In the genomic region with DNA sequence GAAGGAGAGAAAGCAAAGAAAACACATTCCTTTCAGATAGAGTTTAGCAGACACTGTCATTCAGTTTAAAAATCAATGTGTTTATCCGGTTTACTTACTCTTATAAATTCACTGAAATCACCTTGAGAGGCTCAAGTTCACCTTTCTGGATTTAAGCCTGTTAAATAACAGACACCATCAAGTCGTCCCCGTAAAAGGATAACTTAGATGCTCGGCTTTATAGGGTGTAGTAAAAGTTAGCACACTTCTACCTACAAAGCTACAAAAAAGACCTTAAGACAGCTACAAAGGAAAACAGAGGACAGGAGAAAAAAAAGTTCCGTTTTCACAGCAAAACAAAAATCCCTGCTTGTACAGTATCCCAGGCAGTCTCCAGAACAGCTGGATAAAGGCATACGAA, we compare ENCODE assay signal across 11 mouse cellular contexts.
A peak's percentile ranks its signal among the peaks of the same experiment; 100 is the strongest.
DNase-seq lines count a peak whose midpoint lies in the region; ATAC-seq lines count a peak whose summit lies in the region.
"Had no signal": no experiment of that assay in that cellular context is flagged by ENCODE, and none has a peak within 500 bp of the region (broad histone marks: within the 10 kb centered on the region; RNA-seq: fewer than 3 reads in every experiment).

No protein-coding gene starts in this region.

- no peaks in the 10 kb centered on the region for H3K36me3 ChIP-seq in kidney, embryonic 15.5 days
- no peaks in the 10 kb centered on the region for H3K36me3 ChIP-seq in embryonic facial prominence, embryonic 13.5 days
- no peaks in the 10 kb centered on the region for H3K36me3 ChIP-seq in hindbrain, embryonic 14.5 days (replicated peaks; ENCODE audit: control insufficient read depth, insufficient read depth)
- H3K36me3 ChIP-seq in midbrain, embryonic 15.5 days (replicated peaks) = no peaks in the 10 kb centered on the region
- H3K36me3 ChIP-seq: intestine, embryonic 15.5 days; stomach, embryonic 15.5 days had no signal

- no peak overlapping the region for H3K27ac ChIP-seq in kidney, embryonic 15.5 days
- peak overlapping the region; percentile 83 for H3K27ac ChIP-seq in embryonic facial prominence, embryonic 13.5 days
- peak overlapping the region; percentile 100 for H3K27ac ChIP-seq in hindbrain, embryonic 14.5 days
- H3K27ac ChIP-seq in midbrain, embryonic 15.5 days = peak overlapping the region; percentile 98
- H3K27ac ChIP-seq: intestine, embryonic 15.5 days had no signal

- H3K4me3 ChIP-seq in kidney, embryonic 15.5 days (replicated peaks) = no peak overlapping the region
- H3K4me3 ChIP-seq in embryonic facial prominence, embryonic 13.5 days = peak overlapping the region; percentile 21; the same call in 1 of the 2 replicates
- peak overlapping the region; percentile 55 for H3K4me3 ChIP-seq in hindbrain, embryonic 14.5 days (replicated peaks; ENCODE audit: low read length)
- H3K4me3 ChIP-seq in midbrain, embryonic 15.5 days = peak overlapping the region; percentile 48
- H3K4me3 ChIP-seq: erythroblast, embryonic 14.5 days; intestine, embryonic 15.5 days had no signal

- no peaks in the 10 kb centered on the region for H3K9me3 ChIP-seq in kidney, embryonic 15.5 days (replicated peaks)
- H3K9me3 ChIP-seq in embryonic facial prominence, embryonic 13.5 days = no peaks in the 10 kb centered on the region
- H3K9me3 ChIP-seq in hindbrain, embryonic 14.5 days (ENCODE audit: control insufficient read depth, low read length) = no peaks in the 10 kb centered on the region
- no peaks in the 10 kb centered on the region for H3K9me3 ChIP-seq in midbrain, embryonic 15.5 days
- H3K9me3 ChIP-seq: intestine, embryonic 15.5 days; stomach, embryonic 15.5 days had no signal

- DNase-seq in kidney, postnatal 10 days = no peak
- peak; percentile 60 for DNase-seq in hindbrain, embryonic 14.5 days (ENCODE audit: low spot score)
- no peak for DNase-seq in yolk sac, embryonic 10.5 days (ENCODE audit: low spot score)
- DNase-seq in left cerebral cortex, postnatal 10 days (ENCODE audit: extremely low spot score in 1 of 2, low spot score in 2 of 2) = no peak
- no peak for DNase-seq in embryo, embryonic 9.5 days (ENCODE audit: extremely low spot score)

- no peak overlapping the region for H3K9ac ChIP-seq in kidney, embryonic 15.5 days
- 0 out of 2 replicates have a peak overlapping the region, but pooled peaks have one; percentile 55 for H3K9ac ChIP-seq in embryonic facial prominence, embryonic 13.5 days
- peak overlapping the region; percentile 99 for H3K9ac ChIP-seq in hindbrain, embryonic 14.5 days
- peak overlapping the region; percentile 61 for H3K9ac ChIP-seq in midbrain, embryonic 15.5 days
- H3K9ac ChIP-seq: intestine, embryonic 15.5 days; stomach, embryonic 15.5 days had no signal

- no peak for ATAC-seq in kidney, embryonic 15.5 days (replicated peaks; ENCODE audit: low FRiP score)
- no peak for ATAC-seq in embryonic facial prominence, embryonic 13.5 days (ENCODE audit: insufficient number of reproducible peaks, insufficient read depth, low FRiP score, low TSS enrichment, low read depth)
- no peak for ATAC-seq in hindbrain, embryonic 14.5 days (ENCODE audit: low FRiP score)
- ATAC-seq in midbrain, embryonic 15.5 days (replicated peaks) = no peak

- intact Hi-C loops in left cerebral cortex, postnatal 10 days (cut with DNase I) = loop anchor here (2.0 to 5.0 kb wide), 4 partner anchors 80 to 221 kb away; no protein-coding TSS in a partner anchor

- 28% methylated on average over 6 of the region's 6 CpGs for WGBS in kidney, embryonic 15.5 days
- 42% methylated on average over 6 of the region's 6 CpGs for WGBS in embryonic facial prominence, embryonic 13.5 days
- WGBS in hindbrain, embryonic 14.5 days = 9% methylated on average over 6 of the region's 6 CpGs
- 7% methylated on average over 6 of the region's 6 CpGs for WGBS in midbrain, embryonic 15.5 days

- H3K4me1 ChIP-seq in kidney, embryonic 15.5 days = peaks cover 17% of the 10 kb centered on the region
- peaks cover 35% of the 10 kb centered on the region for H3K4me1 ChIP-seq in embryonic facial prominence, embryonic 13.5 days
- H3K4me1 ChIP-seq in hindbrain, embryonic 14.5 days (replicated peaks; ENCODE audit: control insufficient read depth, insufficient read depth, low read length) = peaks cover 9% of the 10 kb centered on the region
- H3K4me1 ChIP-seq in midbrain, embryonic 15.5 days = peaks cover 6% of the 10 kb centered on the region; the same call in 1 of the 2 replicates
- H3K4me1 ChIP-seq: intestine, embryonic 15.5 days had no signal

- H3K4me2 ChIP-seq in kidney, embryonic 15.5 days = peak overlapping the region; percentile 55
- H3K4me2 ChIP-seq in embryonic facial prominence, embryonic 13.5 days = peak overlapping the region; percentile 55
- H3K4me2 ChIP-seq in hindbrain, embryonic 14.5 days (replicated peaks) = peak overlapping the region; percentile 86
- peak overlapping the region; percentile 65 for H3K4me2 ChIP-seq in midbrain, embryonic 15.5 days
- H3K4me2 ChIP-seq: intestine, embryonic 15.5 days had no signal

- no peaks in the 10 kb centered on the region for H3K27me3 ChIP-seq in kidney, embryonic 15.5 days
- H3K27me3 ChIP-seq in embryonic facial prominence, embryonic 13.5 days = no peaks in the 10 kb centered on the region
- no peaks in the 10 kb centered on the region for H3K27me3 ChIP-seq in hindbrain, embryonic 14.5 days (ENCODE audit: control insufficient read depth, insufficient read depth, low read length)
- H3K27me3 ChIP-seq in midbrain, embryonic 15.5 days (replicated peaks) = no peaks in the 10 kb centered on the region
- H3K27me3 ChIP-seq: intestine, embryonic 15.5 days; stomach, embryonic 15.5 days had no signal
